Mouse (Mus musculus): ENCODE data around the gene Pan3.

DNA sequence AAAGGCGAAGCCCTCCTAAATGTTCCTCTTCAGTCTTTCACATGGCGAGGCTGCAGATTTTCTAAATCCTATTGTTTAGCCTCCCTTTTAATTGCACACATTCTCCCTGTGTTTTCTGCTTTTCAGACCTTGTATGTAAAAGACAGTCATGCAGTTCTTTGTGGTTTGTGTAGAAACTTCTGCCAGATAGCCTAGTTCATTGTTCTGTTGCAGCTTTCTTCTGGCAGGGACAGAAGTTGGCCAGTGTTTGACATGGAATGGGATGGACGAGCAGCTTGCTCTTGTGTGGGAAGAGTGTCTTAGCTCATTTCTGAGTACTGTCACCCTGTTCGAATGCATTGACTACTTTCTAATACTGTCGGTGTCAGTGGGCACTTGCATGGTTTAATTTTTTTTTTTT is 6.5 kb downstream of the Pan3 start:
- no peak for TF ChIP-seq CTCF (IDR thresholded peaks at IDR 0.05; ENCODE audit: low read depth)
- no peak for TF ChIP-seq EP300 (IDR thresholded peaks at IDR 0.05; ENCODE audit: low read depth)
